Mouse (Mus musculus) lung, postnatal 0 days (tissue): Measurements from ENCODE around the gene Bbx. TPM values are rescaled to one million over a fixed set of nuclear protein-coding genes. Genes with fewer than 3 reads are reported as not detected.

Experiments
- ATAC-seq: fragments of 200-750 bp; cut with Nextera tagmentation; 2 replicates; pipeline ENCODE4 v1.8.0; 2017; ENCODE audit warnings: moderate library complexity
- DNase-seq: peaks from one replicate; pipeline ENCODE4 v3.0.0-alpha.2; 2016; ENCODE audit warnings: low spot score
- H3K27ac ChIP-seq: fragments of 300-500 bp; sonication (generic); 2 replicates; pipeline ENCODE4 v1.5.1; 2014; ENCODE audit warnings: antibody characterized with exemption, mild to moderate bottlenecking, low read length, mixed read lengths
- H3K27me3 ChIP-seq: fragments of 300-500 bp; sonication (generic); replicated peaks from 2 replicates; pipeline ENCODE4 v1.6.1; 2014; ENCODE audit warnings: low read length, mixed read lengths; ENCODE audit not compliant: insufficient read depth
- H3K36me3 ChIP-seq: fragments of 300-500 bp; sonication (generic); 2 replicates; pipeline ENCODE4 v1.6.1; 2014; ENCODE audit warnings: low read length, mixed read lengths; ENCODE audit not compliant: insufficient read depth
- H3K4me1 ChIP-seq: fragments of 300-500 bp; sonication (generic); 2 replicates; pipeline ENCODE4 v1.6.1; 2014; ENCODE audit warnings: antibody characterized with exemption, low read depth, low read length, mixed read lengths; ENCODE audit not compliant: insufficient read depth
- H3K4me2 ChIP-seq: fragments of 300-500 bp; sonication (generic); replicated peaks from 2 replicates; pipeline ENCODE4 v1.6.1; 2014; ENCODE audit warnings: low read depth, mild to moderate bottlenecking, low read length, moderate library complexity, mixed read lengths
- H3K4me3 ChIP-seq: fragments of 300-500 bp; sonication (generic); 2 replicates; pipeline ENCODE4 v1.5.1; 2014; ENCODE audit warnings: low read depth, low read length
- H3K9ac ChIP-seq: fragments of 300-500 bp; sonication (generic); replicated peaks from 2 replicates; pipeline ENCODE4 v1.6.1; 2014; ENCODE audit warnings: low read depth, mild to moderate bottlenecking
- H3K9me3 ChIP-seq: fragments of 300-500 bp; sonication (generic); 2 replicates; pipeline ENCODE4 v1.6.1; 2016; ENCODE audit warnings: low read length, mixed read lengths
- CTCF ChIP-seq: IDR thresholded peaks from 2 replicates; pipeline ENCODE4 v1.5.1; 2016; ENCODE audit warnings: antibody characterized with exemption, mild to moderate bottlenecking
- EP300 ChIP-seq: IDR thresholded peaks from 2 replicates; pipeline ENCODE4 v1.6.1; 2016; ENCODE audit warnings: antibody characterized with exemption, mild to moderate bottlenecking, control low read depth
- WGBS: fragments of 180-500 bp; shearing (Covaris S2); extraction: QIAGEN DNeasy Blood & Tissue Kit; methylation state at CpG from one replicate; pipeline ENCODE4 v1.1.7; 2014; 5-methylcytosine and 5-hydroxymethylcytosine counted together
- polyA plus RNA-seq: library from polyadenylated mRNA; unstranded; fragments of >200 nt; fragmentation: Nextera tagmentation; extraction: Ambion mirVana; gene quantifications from 2 replicates; pipeline ENCODE4 v1.2.1, GENCODE M21; 2015

The Bbx gene
- polyA plus RNA-seq, 1 experiment from 2014 or later = 25.2 TPM

DNA sequence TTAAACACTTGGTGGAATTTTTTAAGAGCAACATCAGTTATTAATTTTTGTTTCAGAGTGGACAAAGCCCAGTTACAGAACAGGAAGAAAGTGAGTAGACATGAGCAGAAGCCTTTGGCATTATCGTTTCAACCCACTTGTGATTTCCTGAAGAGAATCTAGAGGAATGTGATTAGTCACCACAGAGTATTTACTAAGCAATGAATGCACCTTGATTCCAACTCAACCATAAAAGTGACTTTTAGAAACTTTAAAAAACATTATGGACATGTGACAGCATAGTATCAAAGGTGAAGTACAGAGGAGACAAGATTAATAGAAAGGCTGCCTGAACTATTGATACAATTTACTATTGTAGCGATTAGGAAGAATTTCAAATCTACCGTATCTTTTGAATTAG is 183.2 kb downstream of the Bbx start:
- Histone ChIP-seq H3K27ac (no peak overlapping the region), H3K4me1 (no peaks in the 10 kb centered on the region), H3K36me3 (no peaks in the 10 kb centered on the region), H3K9me3 (no peaks in the 10 kb centered on the region), H3K4me2 (no peak overlapping the region), H3K9ac (no peak overlapping the region), H3K4me3 (no peak overlapping the region), H3K27me3 (no peaks in the 10 kb centered on the region)
- TF ChIP-seq CTCF (no peak), EP300 (no peak)
- WGBS = 71% methylated on average over 3 of the region's 3 CpGs
- no peak for ATAC-seq
- DNase-seq = no peak

DNA sequence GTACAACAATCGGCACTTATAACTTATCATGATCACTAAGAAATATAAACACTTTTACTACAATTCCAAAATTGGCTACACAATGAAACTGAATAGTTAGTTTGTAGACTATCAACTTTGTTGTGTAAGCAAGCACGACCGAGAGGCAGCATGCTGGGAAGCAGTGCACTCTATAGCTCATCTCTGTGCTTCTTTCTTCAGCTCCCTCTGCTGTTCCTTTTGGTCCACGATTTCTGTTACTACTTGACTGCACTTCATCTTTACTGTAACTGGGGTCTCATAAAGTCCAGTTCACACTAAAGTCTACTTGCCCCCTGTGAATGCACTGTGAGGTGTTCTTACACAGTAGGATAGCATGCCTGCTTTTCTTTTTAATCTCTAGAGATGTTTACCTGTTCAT is 189.7 kb downstream of the Bbx start:
- no peaks in the 10 kb centered on the region for H3K9me3 ChIP-seq
- WGBS = 57% methylated on average over 4 of the region's 4 CpGs
- ATAC-seq (no peak), DNase-seq (peak; percentile 47)
- H3K36me3 ChIP-seq = no peaks in the 10 kb centered on the region
- no peaks in the 10 kb centered on the region for H3K4me1 ChIP-seq
- H3K4me3 ChIP-seq = no peak overlapping the region
- TF ChIP-seq CTCF (peak; percentile 57), EP300 (no peak)
- no peak overlapping the region for H3K9ac ChIP-seq
- no peak overlapping the region for H3K4me2 ChIP-seq
- H3K27ac ChIP-seq = no peak overlapping the region
- H3K27me3 ChIP-seq = no peaks in the 10 kb centered on the region

- ATAC-seq = no peak
- Histone ChIP-seq H3K27ac (no peak overlapping the region), H3K4me2 (no peak overlapping the region), H3K9me3 (no peaks in the 10 kb centered on the region), H3K9ac (no peak overlapping the region), H3K4me1 (no peaks in the 10 kb centered on the region), H3K27me3 (no peaks in the 10 kb centered on the region), H3K4me3 (no peak overlapping the region), H3K36me3 (no peaks in the 10 kb centered on the region)
- no peak for DNase-seq
- 92% methylated on average over 3 of the region's 3 CpGs for WGBS
- TF ChIP-seq EP300 (no peak), CTCF (no peak)
These were observed 190.6 kb downstream of the Bbx start for GRCm38 (mm10) chr16:50241604-50242003.

- H3K27me3 ChIP-seq = no peaks in the 10 kb centered on the region
- no peak overlapping the region for H3K27ac ChIP-seq
- DNase-seq (no peak), ATAC-seq (no peak)
- H3K9me3 ChIP-seq = no peaks in the 10 kb centered on the region
- H3K36me3 ChIP-seq = no peaks in the 10 kb centered on the region
- H3K4me2 ChIP-seq = no peak overlapping the region
- no peak overlapping the region for H3K4me3 ChIP-seq
- no peaks in the 10 kb centered on the region for H3K4me1 ChIP-seq
- H3K9ac ChIP-seq = no peak overlapping the region
- no peak for TF ChIP-seq CTCF
- TF ChIP-seq EP300 = no peak
- WGBS = 46% methylated on average over 3 of the region's 3 CpGs
These were observed 197.0 kb downstream of the Bbx start for GRCm38 (mm10) chr16:50235231-50235630.

DNA sequence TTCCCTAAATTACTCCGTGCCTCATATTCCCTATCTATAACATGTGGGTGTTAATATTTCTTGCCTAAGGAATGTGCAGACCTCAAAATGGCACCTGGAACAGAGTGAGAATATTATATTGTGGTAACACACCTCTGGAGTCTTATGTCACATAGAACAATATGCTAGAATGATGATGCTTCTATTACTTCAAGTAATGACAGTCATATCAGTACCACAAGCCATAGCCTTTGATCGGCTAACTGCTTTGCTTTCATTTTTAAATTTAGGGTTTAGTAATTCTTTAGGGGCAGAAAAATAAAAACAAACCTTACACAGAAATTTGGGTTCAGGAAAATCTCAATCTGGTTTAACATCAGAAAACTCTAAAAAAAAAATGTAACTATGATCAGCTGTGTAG is 201.6 kb downstream of the Bbx start:
- WGBS = 94% methylated on average over 2 of the region's 2 CpGs
- DNase-seq (no peak), ATAC-seq (no peak)
- no peaks in the 10 kb centered on the region for H3K9me3 ChIP-seq
- TF ChIP-seq CTCF (no peak), EP300 (no peak)
- H3K27ac ChIP-seq = no peak overlapping the region
- no peak overlapping the region for H3K9ac ChIP-seq
- H3K36me3 ChIP-seq = no peaks in the 10 kb centered on the region
- no peaks in the 10 kb centered on the region for H3K4me1 ChIP-seq
- no peak overlapping the region for H3K4me3 ChIP-seq
- H3K27me3 ChIP-seq = no peaks in the 10 kb centered on the region
- no peak overlapping the region for H3K4me2 ChIP-seq

DNA sequence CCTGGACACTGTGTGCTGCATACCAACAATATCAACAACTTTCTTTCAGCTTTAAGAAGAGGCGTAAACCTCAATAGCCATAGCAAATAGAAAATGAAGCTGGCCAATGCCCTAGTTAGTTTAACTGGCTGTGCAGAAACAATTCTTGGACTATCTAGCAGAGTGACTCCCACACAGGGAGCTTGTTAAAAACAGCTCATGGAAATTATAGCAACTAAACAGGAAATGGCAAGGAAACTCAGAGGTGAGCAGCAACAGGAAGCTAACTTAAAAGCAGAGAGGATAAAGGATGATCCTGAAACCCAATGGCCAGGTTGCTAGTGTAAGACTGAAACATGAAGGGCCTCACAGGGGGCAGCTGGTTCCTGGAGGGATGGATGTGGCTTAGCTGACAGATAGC is 203.4 kb downstream of the Bbx start:
- H3K4me2 ChIP-seq = no peak overlapping the region
- no peaks in the 10 kb centered on the region for H3K9me3 ChIP-seq
- WGBS = 89% methylated on average over 1 of the region's 1 CpGs
- no peaks in the 10 kb centered on the region for H3K4me1 ChIP-seq
- ATAC-seq (no peak), DNase-seq (no peak)
- no peaks in the 10 kb centered on the region for H3K36me3 ChIP-seq
- H3K9ac ChIP-seq = no peak overlapping the region
- H3K27ac ChIP-seq = no peak overlapping the region
- H3K27me3 ChIP-seq = no peaks in the 10 kb centered on the region
- TF ChIP-seq EP300 = no peak
- TF ChIP-seq CTCF = no peak
- no peak overlapping the region for H3K4me3 ChIP-seq

DNA sequence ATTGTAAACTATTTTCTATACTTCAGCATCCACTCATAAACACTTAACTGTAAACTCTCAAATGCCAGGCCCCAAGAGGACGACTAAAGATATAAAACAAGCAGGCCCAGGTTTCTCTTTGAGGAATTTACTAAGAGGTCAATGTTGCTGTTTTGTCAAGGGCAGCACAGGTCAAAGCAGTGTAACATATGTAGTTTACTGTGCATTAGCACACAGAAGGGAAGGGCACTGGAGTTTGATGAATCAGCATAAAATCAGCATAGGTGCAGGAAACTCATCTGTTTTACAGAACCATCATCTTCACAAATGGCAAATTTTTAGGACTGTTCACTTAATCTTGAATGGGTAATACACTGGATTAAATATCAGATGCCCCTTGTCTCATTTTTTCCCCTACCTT is 205.9 kb downstream of the Bbx start:
- Histone ChIP-seq H3K4me1 (peaks cover 4% of the 10 kb centered on the region; the same call in 1 of the 2 replicates), H3K9me3 (no peaks in the 10 kb centered on the region), H3K27ac (no peak overlapping the region), H3K27me3 (no peaks in the 10 kb centered on the region), H3K9ac (no peak overlapping the region), H3K4me2 (no peak overlapping the region), H3K36me3 (no peaks in the 10 kb centered on the region; the same call in 1 of the 2 replicates), H3K4me3 (no peak overlapping the region)
- no peak for ATAC-seq
- 44% methylated on average over 1 of the region's 1 CpGs for WGBS
- no peak for TF ChIP-seq CTCF
- TF ChIP-seq EP300 = no peak
- DNase-seq = no peak
